Mouse (Mus musculus) CD4-positive naive resting alpha-beta T cell, adult 76 days (primary cell): ENCODE data around the gene Rpl37a. TPM values are rescaled to one million over a fixed set of nuclear protein-coding genes. Genes with fewer than 3 reads are reported as not detected.

Experiments
- total RNA-seq: library from RNA; stranded (reverse); gene quantifications from one replicate; pipeline ENCODE4 v1.2.4, GENCODE M21; 2023

The Rpl37a gene
- total RNA-seq, result 3,114 TPM

GRCm38 (mm10) chr1:72710753-72711653 lies at the start of gene Rpl37a:
TSS of gene Rpl37a (plus strand) at chr1:72711290.

GRCm38 (mm10) chr1:72700479-72700878 lies 10.6 kb upstream of the Rpl37a start, which contains the start of gene Ankar:
TSS of gene Ankar (minus strand) at chr1:72700579.

Other genes with a start within 250 kb of the Rpl37a start
- not detected for gene March4, start 174.4 kb upstream of the Rpl37a start, total RNA-seq
- 31.5 TPM for gene Smarcal1, start 128.0 kb upstream of the Rpl37a start, total RNA-seq
- not detected for gene Ankar, start 10.7 kb upstream of the Rpl37a start, total RNA-seq
- not detected for gene Igfbp2, start 113.2 kb downstream of the Rpl37a start, total RNA-seq
- 0.56 TPM for gene Igfbp5, start 163.6 kb downstream of the Rpl37a start, total RNA-seq